Mouse (Mus musculus) brain, embryonic 18.5 days (tissue): Measurements from ENCODE around the gene Tmem120b.

Experiments
- DNase-seq: peaks from one replicate; pipeline ENCODE4 v3.0.0-alpha.2; 2012; ENCODE audit warnings: low read depth, low spot score

Tmem120b gene

DNA sequence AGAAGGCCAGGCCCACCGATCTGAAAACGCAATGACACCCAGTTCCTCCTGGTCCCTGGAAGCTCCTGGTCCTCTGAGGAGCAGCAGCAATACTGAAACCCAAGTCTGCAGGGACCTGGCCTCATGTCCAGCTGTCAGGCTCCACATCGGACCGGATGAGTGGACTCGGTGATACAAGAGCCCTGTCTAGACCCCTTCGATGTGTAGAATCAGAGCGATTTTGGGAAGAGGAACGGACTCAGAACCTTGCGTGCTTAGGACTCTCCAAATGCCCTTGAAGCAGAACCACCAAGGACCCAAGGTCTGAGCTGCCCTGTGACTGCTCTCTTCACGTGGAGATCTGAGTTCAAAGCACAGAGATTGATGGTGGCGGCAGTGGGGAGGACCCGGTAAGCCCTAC is at the start of gene Tmem120b:
TSS of gene Tmem120b (plus strand) at position 301 of the 400 bp plus-strand sequence.
- DNase-seq = no peak

DNA sequence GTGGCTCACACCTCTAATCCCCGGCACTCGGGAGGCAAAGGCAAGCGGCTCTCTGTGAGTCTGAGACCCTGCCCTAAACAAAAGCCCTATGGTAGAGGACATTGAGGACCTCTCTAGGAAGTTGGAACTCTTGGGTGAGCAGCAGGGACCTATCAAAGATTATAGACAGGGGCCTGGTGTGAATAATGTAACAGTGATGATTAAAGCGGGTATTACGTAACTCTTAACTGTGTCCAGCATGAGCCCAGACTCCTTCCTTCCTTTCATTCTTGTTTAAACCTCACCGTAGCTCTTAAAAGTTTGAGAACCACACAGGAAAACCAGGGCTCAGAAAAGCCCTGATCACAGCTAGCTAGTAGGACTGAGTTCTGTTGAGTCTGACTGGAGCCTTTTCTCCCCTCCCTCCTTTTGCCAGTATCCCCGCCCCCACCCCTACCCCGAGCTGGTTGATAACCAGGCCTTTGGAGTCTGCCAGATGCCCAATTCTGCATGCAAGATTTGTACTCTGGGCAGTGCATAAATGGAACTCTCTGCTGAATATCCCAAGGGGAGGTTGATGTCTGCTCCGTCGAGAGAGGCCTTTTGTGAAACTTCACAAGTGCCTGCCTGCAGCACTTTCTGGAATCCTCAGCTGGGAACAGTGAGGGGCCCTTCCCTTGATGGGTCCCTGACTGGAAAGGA is 48.7 kb upstream of the Tmem120b start:
- peak; percentile 50 for DNase-seq

DNA sequence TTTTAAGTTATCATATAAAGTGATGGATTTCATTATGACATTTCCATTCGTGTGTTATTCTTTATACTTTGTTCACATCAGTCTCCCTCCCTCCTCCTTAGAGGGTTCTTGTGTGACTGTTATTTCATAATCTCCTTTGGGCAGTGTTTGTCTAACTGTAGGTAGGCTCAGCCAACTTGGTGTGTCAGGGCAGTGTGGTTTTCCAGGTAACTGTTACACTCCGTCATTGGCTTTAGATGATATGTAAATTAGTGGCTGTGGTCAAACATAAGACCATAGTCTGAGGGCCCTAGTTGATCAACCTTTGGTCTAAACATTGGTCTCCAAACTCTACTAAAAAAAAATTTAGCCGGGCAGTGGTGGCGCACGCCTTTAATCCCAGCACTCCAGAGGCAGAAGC is 47.8 kb upstream of the Tmem120b start:
- DNase-seq = no peak

DNA sequence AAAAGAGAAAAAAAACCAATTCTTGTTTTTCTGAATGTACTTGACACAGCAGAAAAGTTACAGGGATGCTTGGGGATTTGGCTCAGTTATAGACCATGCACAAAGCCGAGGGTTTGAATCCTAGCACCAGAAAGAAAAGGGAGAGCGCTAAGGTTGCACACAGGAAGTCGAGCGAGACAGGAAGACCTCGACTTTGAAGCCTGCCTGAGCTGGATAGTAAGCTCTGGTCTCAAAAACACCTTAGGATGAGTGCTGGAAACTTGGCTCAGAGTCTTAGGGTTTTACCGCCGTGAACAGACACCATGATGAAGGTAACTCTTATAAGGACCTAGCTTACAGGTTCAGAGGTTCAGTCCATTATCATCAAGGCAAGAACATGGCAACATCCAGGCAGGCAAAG is 46.8 kb upstream of the Tmem120b start:
- no peak for DNase-seq

DNA sequence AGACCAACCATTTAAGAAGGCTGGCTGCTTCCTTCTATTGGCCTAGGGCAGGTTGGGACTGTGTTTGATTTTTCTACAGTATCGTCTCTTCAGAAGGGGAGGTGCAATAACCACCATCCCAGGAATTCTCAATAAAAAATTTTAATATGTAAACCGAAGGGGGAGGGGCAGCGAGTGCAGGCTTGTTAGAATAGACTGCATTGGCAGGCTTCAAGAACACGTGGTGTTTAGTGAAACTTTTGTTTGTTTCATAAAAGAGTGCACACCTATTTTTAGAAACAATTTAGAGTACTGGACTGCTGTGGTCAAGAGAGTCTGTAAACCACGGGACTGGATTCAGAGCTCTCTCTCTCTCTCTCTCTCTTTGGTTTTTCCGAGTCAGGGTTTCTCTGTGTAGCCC is 45.2 kb upstream of the Tmem120b start:
- DNase-seq = no peak

DNA sequence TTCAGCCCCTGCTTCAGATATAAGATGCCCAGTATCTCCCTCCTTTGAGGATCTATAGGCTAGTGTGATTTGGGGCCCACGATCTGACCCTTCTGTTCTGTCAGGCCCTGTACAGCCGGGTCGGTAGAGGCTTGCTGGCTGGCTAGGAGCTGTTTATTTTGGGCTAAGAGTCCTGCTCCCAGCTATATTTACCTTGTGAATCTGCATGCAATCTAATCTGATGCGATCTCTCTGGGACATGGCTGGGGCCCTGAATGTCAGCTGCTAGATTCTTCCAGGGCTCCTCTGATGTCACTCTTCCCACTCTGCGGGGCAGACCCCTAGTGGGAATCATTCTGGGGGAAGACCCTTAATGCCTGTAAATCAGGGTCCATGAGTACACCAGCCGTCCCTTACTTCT is 43.9 kb upstream of the Tmem120b start:
- no peak for DNase-seq

DNA sequence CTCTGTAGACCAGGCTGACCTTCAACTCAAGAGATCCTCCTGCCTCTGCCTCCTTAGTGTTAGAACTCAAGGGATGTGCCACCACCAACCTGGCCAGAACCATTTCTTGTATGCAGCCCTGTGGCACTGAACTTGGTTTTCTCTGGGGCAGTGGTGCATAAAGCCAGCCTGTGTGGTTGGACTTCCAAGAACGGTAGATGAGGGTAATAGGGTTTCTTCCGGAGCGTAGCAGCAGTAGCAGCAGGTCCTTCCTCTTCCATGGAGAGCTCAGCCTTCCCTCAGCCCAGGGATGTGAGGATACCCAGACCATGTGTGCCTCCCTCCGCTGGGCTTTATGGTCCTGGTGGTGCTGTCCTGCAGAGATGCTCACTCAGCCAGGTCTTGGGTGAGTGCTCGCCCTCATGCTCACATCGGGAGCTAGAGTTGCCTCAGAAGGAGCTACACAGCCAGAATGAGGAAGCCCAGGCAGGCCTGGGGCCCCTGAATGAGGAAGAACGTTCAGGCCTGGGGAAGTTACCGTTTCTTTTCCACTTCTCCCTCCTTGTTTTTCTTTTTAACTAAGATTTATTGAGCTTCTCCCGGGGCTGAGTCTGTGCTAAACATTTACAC is 43.1 kb upstream of the Tmem120b start:
- DNase-seq = no peak

DNA sequence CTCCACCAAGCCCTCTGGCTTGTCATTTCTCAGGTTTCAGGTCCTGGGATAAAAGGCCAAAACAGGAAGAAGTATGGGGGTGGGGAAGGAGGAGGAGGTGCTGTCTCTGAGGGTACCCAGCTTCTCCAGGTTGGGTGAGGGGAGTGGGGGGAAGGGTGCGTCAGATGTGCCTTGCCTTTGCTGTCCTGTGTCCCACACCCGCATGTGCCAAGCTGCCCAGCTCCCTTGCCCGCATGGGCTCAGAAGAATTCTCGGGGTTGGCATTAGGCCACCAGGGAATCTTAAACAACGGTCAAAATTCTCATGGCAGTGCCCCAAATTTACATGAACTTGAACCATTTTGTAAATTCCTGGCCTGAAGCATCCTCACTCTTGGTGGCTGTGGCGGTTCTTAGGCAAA is 41.8 kb upstream of the Tmem120b start:
- DNase-seq = no peak

DNA sequence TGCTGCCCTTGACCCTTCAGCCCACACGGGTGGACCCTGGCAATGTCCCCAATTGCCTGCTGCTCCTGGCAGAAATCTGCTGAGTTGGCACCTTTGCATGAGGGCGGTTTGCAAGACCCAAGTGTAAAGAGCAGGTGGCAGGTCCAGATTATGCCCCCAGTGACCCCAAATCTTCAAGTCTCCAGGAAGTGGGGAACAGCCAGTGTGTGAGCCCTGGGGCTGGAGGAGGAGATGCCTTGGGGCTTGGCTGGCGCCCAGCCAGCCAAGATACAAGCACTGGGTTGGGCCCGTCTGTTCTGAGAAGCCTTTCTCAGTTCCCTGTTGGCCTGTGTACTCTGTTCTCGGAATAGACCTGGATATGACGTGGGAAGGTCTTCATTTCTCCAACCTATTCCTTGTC is 40.8 kb upstream of the Tmem120b start:
- no peak for DNase-seq

DNA sequence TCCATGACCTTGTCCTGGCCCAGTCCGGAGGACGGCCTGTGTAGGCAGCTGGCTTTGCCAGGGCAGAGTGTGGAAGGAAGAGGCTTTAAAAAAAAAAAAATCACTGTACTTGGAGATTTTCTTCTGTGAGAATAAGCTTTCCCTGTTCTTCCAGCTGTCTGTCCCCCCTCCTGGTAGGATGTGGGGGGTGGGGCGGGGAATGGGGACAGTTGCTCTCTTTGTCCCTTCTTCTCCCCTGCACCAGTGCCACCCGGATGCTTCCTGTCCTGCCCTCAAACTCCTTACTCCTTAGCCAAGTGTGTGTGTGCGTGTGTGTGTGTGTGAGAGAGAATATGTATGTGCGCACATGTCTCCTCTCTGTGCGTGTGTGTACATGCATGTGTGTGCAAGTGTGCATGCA is 38.5 kb upstream of the Tmem120b start:
- DNase-seq = no peak

DNA sequence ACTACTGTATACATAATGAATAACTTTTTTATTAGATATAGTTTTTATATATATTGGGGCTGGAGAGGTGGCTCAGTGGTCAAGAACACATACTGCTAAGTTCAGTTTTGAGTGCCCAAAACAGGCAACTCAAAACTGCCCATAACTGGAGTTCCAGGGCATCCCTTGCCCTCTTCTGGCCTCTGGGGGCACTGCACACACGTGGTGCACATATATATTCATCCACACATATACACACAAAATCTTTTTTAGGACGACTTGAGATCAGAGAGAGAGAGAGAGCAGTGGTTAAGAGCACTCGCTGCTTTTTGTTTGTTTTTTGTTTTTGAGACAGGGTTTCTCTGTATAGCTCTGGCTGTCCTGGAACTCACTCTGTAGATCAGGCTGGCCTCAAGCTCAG is 36.9 kb upstream of the Tmem120b start:
- DNase-seq = no peak

DNA sequence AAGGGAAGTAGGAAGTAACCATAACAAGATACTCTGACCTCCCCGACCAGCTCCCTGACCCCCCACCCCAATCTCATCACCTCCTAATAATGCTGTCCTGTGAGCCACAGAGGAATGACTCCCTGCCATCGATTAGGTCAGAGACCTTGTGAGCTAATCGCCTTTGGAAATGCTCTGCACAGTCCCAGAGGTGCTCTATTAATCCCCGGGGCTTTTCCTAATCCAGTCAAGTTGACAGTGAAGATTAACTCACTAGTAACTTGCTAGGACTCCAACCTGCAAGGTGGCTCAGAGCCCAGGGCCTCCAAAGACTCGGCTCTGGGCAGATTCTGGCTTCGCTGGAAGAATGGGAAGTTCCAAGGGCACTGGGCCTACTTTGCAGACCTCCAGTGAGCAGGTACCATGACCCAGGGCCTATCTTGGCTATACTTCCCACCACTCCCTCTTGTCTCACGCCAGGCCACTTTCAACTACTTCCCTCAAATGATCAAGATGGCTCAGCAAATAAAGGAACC is 34.5 kb upstream of the Tmem120b start:
- no peak for DNase-seq

DNA sequence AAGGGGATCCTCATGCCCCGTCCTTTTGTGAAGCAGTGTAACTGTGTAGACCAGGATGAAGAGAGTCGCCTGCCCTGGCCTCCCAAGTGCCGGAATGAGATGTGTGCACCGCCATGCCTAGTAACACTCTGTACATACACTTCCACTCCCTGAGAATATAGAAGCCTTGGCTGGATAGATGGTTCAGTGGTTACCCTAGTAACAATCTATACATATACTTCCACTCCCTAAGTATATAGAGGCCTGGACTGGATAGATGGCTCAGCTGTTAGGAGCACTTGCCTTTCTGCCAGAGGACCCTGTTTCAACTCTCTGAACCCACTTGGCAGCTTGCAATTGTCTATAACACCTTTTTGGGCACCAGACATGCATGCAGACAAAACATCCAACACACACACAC is 33.1 kb upstream of the Tmem120b start:
- DNase-seq = no peak

DNA sequence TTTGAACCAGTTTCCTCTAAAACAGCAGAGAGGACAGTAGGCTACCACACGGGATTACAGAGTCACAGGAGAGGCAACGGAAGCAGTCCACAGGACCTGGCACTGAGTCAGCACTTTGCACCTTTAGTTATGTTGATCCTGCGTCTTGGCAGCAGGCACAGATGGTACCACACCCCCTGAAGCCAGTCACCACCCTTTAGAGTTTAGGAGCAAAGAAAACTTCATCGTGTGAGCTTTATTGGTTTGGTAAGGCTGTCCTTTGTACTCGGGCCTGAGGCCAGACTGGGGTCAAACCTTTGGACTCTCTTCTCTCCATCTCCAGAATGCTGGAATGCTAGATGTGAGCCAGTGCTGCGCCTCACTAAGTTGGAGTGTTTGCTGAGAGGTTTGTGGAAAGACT is 32.7 kb upstream of the Tmem120b start:
- DNase-seq = no peak

DNA sequence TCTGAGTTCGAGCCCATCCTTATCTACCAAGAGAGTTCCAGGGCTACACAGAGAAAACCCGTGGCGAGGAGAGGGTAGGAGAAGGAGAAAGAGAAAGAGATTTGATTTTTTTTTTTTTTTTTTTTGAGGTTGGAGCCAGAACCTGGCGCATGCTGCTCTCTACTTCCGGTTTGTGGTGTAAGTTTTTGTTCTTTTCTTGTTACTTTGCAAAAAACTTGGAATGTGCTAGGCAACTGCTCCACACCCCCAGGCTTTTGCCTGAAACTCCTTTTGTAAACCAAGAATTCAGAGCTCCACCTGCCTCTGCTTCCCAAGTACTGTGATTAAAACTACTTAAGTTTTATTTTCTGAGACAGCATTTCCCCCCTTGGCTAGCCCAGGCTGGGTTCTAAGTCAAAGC is 30.1 kb upstream of the Tmem120b start:
- DNase-seq = no peak

DNA sequence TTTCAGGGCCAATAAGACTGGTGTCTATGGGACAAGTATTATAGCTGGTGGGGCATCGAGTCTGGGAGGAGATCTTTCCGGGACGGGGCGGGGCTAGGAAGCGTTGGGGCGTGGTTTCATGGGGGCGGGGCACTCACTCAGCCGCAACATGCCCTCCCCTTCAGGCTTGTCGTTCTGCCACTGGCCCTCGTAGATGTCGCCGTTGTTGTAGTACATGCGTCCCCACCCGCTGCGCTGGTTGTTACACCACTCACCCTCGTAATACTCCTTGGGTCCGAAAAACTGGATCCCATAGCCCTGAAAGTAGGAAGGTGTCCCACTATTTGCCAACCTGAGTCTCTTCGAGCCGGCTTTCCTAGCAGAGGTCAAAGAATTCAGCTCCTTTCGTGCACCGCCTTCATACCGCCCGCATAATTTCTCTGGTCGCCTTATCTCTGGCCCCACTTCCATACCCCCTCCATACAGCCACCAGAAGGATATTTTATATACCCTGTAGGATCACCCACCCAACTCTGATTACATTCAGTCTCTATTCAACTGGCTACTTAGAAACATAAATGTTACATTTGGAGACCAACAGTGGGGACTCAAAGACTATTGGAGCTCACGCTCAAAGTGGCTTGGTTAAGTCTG is 29.0 kb upstream of the Tmem120b start:
- DNase-seq = no peak

DNA sequence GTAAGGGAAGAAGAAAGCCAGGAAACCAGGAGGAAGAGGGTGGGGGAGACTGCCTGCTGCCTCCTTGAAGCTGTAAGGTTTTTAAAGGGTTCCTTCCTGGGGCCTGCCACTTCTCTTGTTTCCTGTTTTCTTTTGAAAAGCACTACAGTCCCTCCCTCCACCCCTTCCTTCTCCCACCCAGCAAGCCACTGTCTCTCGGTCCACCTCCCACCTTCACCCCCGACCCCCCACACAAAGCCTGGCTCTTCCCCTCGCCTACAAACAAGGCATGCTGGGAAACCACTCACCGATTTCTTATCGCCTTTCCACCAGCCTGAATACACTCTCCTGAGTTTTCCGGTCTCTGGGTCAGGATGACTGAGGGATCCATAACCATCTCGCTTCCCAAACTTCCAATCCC is 27.4 kb upstream of the Tmem120b start:
- DNase-seq = no peak

DNA sequence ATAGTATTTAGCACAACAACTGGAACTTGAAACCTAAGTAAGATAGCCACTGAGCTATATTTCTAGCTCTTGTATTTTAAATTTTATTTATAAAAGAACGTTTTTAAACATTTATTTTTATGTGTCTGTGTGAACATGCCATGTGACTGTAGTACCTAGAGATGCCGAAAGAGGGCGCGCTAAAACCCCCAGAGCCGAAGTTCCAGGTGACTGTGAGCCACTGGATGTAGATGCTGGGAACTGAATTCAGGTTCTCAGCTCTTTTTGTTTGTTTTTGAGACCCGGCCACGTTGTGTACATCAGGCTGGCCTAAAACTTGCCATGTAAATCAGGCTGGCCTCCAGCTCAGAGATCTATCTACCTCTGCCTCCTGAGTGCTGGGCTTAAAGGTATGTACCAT is 24.4 kb upstream of the Tmem120b start:
- no peak for DNase-seq

DNA sequence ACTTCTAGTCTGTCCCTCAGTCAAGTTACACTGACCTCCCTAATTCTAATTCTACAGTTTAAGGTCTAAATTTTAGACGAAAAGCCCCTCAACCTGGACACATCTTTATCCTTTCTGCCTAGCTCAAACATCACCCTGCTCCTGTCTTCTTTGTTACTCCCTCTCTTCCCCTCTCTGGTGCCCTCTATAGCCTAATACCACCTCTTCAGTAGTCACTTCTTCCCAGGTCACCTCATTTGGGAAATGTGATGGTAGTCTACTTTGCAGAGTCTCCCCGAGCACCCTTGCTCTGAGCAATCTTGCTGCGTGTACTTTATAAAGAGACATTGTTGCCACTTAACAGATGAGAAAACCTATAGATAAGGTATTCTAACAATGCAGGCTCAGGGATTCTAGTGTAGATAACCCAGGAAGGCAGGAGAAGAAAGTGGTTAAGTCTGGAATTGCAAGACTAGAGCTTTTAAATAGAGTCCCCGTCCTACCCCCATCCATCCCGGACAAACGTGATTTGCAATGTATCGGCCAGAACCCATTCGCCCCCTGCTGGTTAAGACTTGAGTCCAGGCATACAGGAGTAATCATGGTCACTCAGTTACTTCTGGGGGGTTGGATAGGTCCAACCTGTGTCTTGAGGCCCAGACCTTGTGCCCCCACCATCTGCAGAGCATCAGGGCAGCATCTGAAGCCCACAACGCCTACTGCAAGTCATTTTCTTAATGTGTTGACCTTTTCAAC is 22.5 kb upstream of the Tmem120b start:
- DNase-seq = no peak

DNA sequence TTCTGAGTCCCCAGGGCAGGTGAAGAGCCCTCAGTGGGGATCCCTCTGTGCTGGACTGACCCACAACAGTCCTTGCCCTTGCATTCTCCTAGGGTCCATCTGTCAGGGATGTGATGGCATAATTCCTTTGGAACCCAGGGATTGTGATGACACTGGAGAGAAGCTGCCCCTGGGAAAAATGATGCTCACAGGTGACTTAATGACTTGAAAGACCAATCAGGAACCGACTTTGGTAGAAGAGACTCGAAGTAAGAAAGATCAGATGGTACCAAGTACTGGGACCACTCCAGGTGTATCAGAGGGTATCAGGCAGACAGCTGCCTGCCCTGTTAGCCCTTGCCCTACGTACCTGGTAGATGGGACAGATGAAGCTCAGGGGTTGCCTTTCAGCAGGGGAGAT is 21.3 kb upstream of the Tmem120b start, which contains the start of gene Morn3:
TSS of gene Morn3 (minus strand) at position 101 of the 400 bp plus-strand sequence.
- DNase-seq = no peak

DNA sequence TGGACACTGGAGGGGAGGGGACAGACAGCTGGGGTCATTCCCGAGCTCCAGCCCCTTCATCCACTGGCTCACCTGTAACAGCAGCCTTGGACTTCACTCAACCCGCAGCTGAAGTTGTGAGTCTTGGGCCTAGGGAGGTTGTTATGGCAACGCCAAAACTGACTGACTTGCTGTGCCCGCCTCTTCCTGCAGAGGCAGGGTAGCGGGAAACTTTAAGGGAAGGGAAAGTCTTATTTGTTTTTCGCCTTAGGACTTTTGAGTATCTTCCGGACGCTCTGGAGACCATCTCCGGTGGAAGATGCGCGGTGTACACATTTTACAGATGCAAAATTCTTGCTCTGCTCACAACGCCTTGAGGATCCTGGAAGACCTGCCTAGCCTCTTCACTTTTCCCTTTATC is 18.9 kb upstream of the Tmem120b start:
- DNase-seq = no peak

DNA sequence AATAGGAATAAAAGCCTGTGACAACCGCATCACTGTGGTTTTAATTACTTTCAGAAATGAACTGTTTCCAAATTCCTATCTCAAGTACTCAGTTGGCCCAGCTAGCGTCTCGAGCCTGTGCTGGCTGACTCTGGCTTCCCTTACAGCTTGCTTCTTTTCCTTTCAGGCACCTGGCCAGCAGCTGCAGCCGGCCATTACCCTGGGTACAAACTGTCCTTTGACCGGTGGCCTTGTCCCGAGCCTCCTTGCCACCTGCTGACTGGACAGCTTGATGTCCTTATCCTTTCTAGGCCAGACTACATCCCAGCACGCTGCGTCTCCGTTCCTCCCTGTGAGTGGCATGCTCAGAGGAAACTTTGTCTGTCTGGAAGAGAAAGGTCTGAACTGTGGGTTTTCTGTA is 17.3 kb upstream of the Tmem120b start:
- no peak for DNase-seq
